ENCODE assay signal across 21 mouse cellular contexts in the genomic region with DNA sequence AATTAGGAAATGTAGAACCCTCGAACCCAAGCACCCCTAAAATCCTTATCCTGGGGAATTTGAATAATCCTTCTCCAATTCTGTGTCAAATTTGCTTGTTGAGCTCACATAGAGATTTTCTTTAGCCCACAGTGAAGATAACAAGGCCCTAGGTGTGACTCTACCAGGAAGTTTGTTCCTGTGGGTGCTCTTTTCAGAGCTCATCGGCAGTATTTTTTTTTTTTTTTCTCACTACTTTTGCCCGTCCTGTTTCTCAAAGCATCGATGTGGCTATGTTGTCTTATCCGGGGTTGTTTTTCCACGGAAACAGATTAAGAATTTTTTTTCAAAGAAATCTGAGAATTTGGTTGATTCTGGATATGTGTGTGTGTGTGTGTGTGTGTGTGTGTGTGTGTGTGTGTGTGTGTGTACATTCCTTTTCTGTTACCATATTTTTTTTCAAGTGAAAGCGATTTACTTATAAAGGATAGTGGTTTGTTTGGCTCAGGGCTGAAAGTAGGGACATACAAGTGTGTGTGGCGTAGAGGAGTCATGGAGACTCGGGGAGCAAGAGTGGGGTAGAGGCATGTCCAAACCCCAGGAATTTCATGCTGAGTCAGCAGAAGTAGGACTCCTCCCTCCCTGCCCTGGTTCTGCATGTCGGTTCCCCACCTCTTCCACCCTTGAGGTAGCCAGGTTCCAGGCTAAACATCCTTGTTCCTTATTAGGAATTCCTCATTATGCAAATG.
"Had no signal": no experiment of that assay in that cellular context is flagged by ENCODE, and none has a peak within 500 bp of the region (broad histone marks: within the 10 kb centered on the region; RNA-seq: fewer than 3 reads in every experiment).

No protein-coding gene starts in this region.

- H3K4me3 ChIP-seq: heart, adult 2 months; heart, embryonic 13.5 days; heart, embryonic 15.5 days; hindbrain, embryonic 13.5 days; hindbrain, embryonic 15.5 days; layer of hippocampus, adult 2 months; left cerebral cortex, adult 2 months; limb, embryonic 10.5 days; limb, embryonic 12.5 days; liver, embryonic 13.5 days; liver, embryonic 15.5 days had no signal

- H3K9me3 ChIP-seq: hindbrain, embryonic 13.5 days; hindbrain, embryonic 15.5 days; limb, embryonic 10.5 days; liver, embryonic 15.5 days had no signal

- H3K9ac ChIP-seq: heart, embryonic 13.5 days; heart, embryonic 15.5 days; hindbrain, embryonic 13.5 days; hindbrain, embryonic 15.5 days; limb, embryonic 12.5 days; liver, embryonic 13.5 days; liver, embryonic 15.5 days had no signal

- H3K36me3 ChIP-seq: heart, embryonic 13.5 days; heart, embryonic 15.5 days; hindbrain, embryonic 13.5 days; hindbrain, embryonic 15.5 days; limb, embryonic 10.5 days; limb, embryonic 12.5 days; liver, embryonic 13.5 days; liver, embryonic 15.5 days had no signal

- DNase-seq: gastrocnemius, postnatal 14 days; gastrocnemius, postnatal 36 days; heart, adult 2 months; heart, postnatal 14 days; heart, postnatal 36 days; kidney, adult 11 months; kidney, adult 2 months; kidney, postnatal 14 days; kidney, postnatal 36 days; liver; liver, embryonic 13.5 days had no signal

- H3K4me1 ChIP-seq: hindbrain, embryonic 15.5 days had no signal

- H3K27ac ChIP-seq: heart, adult 2 months; heart, embryonic 13.5 days; heart, embryonic 15.5 days; hindbrain, embryonic 13.5 days; hindbrain, embryonic 15.5 days; hindbrain, postnatal 0 days; layer of hippocampus, adult 2 months; left cerebral cortex, adult 2 months; limb, embryonic 10.5 days; limb, embryonic 12.5 days; liver, embryonic 13.5 days; liver, embryonic 15.5 days had no signal
